Mouse (Mus musculus): ENCODE data around the gene Cmtr1.

The Cmtr1 gene

GRCm38 (mm10) chr17:29736448-29737014 lies 76.1 kb downstream of the Cmtr1 start:
- in situ Hi-C loops (cut with MboI) = no loop called here

GRCm38 (mm10) chr17:29737849-29738804 lies 77.7 kb downstream of the Cmtr1 start:
- in situ Hi-C loops (cut with MboI) = no loop called here

- in situ Hi-C loops (cut with MboI) = no loop called here
Observed at GRCm38 (mm10) chr17:29747466-29747865, 87.1 kb downstream of the Cmtr1 start.

GRCm38 (mm10) chr17:29754510-29754909 lies 94.1 kb downstream of the Cmtr1 start:
- in situ Hi-C loops (cut with MboI) = no loop called here
